Mouse (Mus musculus) forebrain, embryonic 11.5 days (tissue): ENCODE measurements around the gene Stap2. TPM values are rescaled to one million over a fixed set of nuclear protein-coding genes. Genes with fewer than 3 reads are reported as not detected.

Source experiments
- ATAC-seq: fragments of 200-750 bp; cut with Nextera tagmentation; replicated peaks from 2 replicates; pipeline ENCODE4 v1.8.0; 2017; ENCODE audit warnings: moderate TSS enrichment; ENCODE audit not compliant: low FRiP score
- DNase-seq: peaks from one replicate; pipeline ENCODE4 v3.0.0-alpha.2; 2017; ENCODE audit warnings: low spot score
- H3K27ac ChIP-seq: fragments of 300-500 bp; sonication (generic); 2 replicates; pipeline ENCODE4 v1.5.1; 2014; ENCODE audit warnings: low read depth, low read length
- H3K27me3 ChIP-seq: fragments of 300-500 bp; sonication (generic); 2 replicates; pipeline ENCODE4 v1.6.1; 2014; ENCODE audit warnings: mild to moderate bottlenecking, low read length, mixed read lengths; ENCODE audit not compliant: control insufficient read depth, insufficient read depth
- H3K36me3 ChIP-seq: fragments of 300-500 bp; sonication (generic); 2 replicates; pipeline ENCODE4 v1.6.1; 2014; ENCODE audit warnings: mild to moderate bottlenecking, low read length, moderate library complexity, mixed read lengths; ENCODE audit not compliant: control insufficient read depth, insufficient read depth
- H3K4me1 ChIP-seq: fragments of 300-500 bp; sonication (generic); replicated peaks from 2 replicates; pipeline ENCODE4 v1.6.1; 2014; ENCODE audit warnings: low read length, mixed read lengths; ENCODE audit not compliant: control insufficient read depth, insufficient read depth
- H3K4me2 ChIP-seq: fragments of 300-500 bp; sonication (generic); 2 replicates; pipeline ENCODE4 v1.6.1; 2014; ENCODE audit warnings: low read depth, mild to moderate bottlenecking, low read length, moderate library complexity, mixed read lengths; ENCODE audit not compliant: severe bottlenecking
- H3K4me3 ChIP-seq: fragments of 300-500 bp; sonication (generic); 2 replicates; pipeline ENCODE4 v1.5.1; 2014; ENCODE audit warnings: low read depth, low read length
- H3K9ac ChIP-seq: fragments of 300-500 bp; sonication (generic); 2 replicates; pipeline ENCODE4 v1.6.1; 2014; ENCODE audit warnings: low read length
- H3K9me3 ChIP-seq: fragments of 300-500 bp; sonication (generic); 2 replicates; pipeline ENCODE4 v1.6.1; 2016; ENCODE audit warnings: low read length, mixed read lengths; ENCODE audit not compliant: control insufficient read depth
- whole genome bisulfite sequencing: fragments of 180-500 bp; shearing (Covaris S2); extraction: QIAGEN DNeasy Blood & Tissue Kit; methylation state at CpG from one replicate; pipeline ENCODE4 v1.1.7; 2014; 5-methylcytosine and 5-hydroxymethylcytosine counted together
- polyA plus RNA-seq: library from polyadenylated mRNA; unstranded; fragments of >200 nt; fragmentation: Nextera tagmentation; extraction: Ambion mirVana; gene quantifications from 2 replicates; pipeline ENCODE4 v1.2.1, GENCODE M21; 2014

Gene Stap2
- polyA plus RNA-seq, 1 experiment from 2014 or later: 5.3 TPM

DNA sequence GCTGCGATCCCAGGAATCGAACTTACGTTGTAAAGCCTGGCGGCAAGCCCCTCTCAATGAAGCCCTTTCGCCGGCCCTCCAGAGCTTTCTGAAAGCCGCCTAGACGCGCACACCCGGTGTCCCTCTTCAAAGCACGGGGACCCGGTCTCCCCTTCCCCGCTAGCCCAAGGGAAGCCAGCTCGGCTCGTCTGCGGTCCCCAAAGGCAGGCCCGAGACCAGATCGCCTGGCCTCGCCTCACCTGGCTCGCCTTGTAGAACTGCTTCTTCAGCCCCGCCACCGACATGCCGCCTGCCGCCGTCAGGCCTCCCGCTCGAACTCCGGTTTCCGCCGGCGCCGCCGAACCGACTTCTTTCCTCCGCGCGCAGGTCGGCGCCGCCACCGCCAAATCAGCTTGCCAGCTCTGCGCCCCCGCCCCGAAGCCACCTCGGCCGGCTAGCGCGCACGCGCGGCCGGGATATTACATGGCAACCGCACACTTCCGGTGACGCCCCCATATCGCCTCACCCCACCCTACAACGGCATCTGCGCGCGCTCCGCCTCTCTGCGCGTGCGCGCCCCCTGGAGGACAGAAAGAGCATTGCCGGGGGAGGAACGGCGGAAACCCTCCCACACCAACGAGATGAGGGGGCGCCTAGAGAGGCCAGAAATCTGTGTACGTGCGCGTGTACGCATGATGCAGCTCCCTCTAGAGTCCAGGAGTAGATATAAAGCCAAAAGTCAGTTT lies 31.0 kb upstream of the Stap2 start, which contains the start of gene Sh3gl1:
TSS of gene Sh3gl1 (minus strand) at position 460 of the 725 bp plus-strand sequence.
- peak within 1 kb of the TSS; percentile 57 for H3K4me2 ChIP-seq
- under 1% methylated on average over 73 of the region's 74 CpGs for WGBS
- H3K27ac ChIP-seq: peak within 1 kb of the TSS; percentile 65
- peaks cover 10% of the 10 kb centered on the region for H3K4me1 ChIP-seq
- DNase-seq (peak; percentile 99), ATAC-seq (peak; percentile 91)
- peaks cover 2% of the 10 kb centered on the region; the same call in 1 of the 2 replicates for H3K36me3 ChIP-seq
- peak within 1 kb of the TSS; percentile 93 for H3K9ac ChIP-seq
- peak within 1 kb of the TSS; percentile 85 for H3K4me3 ChIP-seq
- H3K27me3 ChIP-seq: no peaks in the 10 kb centered on the region
- no peaks in the 10 kb centered on the region for H3K9me3 ChIP-seq

DNA sequence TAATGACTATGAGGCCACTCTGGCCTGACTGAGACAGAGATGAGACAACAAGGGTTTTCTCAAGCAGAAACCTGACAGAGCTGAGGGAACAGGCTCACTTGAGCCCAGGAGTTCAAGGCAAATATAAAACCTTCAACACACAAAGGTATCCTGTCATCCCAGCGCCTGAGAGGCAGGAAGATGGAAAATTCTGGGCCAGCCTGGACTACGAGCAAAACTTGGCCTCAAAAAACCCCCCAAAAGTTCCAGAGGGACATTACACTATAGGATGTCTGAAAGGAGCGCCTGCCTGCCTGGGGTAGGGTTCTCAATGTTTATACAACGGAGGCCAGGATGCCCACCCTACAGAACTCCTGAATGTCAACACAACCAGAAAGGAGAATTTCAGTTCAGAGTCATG lies 29.8 kb upstream of the Stap2 start:
- WGBS: 87% methylated on average over 4 of the region's 4 CpGs
- Histone ChIP-seq H3K4me1 (peaks cover 8% of the 10 kb centered on the region), H3K27me3 (no peaks in the 10 kb centered on the region), H3K36me3 (peaks cover 2% of the 10 kb centered on the region; the same call in 1 of the 2 replicates), H3K4me2 (peak overlapping the region; percentile 57), H3K4me3 (peak overlapping the region; percentile 85), H3K27ac (no peak overlapping the region), H3K9me3 (no peaks in the 10 kb centered on the region), H3K9ac (peak overlapping the region; percentile 93)
- DNase-seq (no peak), ATAC-seq (no peak)

- ATAC-seq (no peak), DNase-seq (no peak)
- Histone ChIP-seq H3K4me2 (no peak overlapping the region), H3K27ac (no peak overlapping the region), H3K36me3 (peaks cover 2% of the 10 kb centered on the region; the same call in 1 of the 2 replicates), H3K4me3 (no peak overlapping the region), H3K9me3 (no peaks in the 10 kb centered on the region), H3K4me1 (peaks cover 8% of the 10 kb centered on the region), H3K27me3 (no peaks in the 10 kb centered on the region), H3K9ac (no peak overlapping the region; the same call in 1 of the 2 replicates)
- 90% methylated on average over 6 of the region's 6 CpGs for WGBS
Measured at GRCm38 (mm10) chr17:56034726-56035100, 29.3 kb upstream of the Stap2 start.

DNA sequence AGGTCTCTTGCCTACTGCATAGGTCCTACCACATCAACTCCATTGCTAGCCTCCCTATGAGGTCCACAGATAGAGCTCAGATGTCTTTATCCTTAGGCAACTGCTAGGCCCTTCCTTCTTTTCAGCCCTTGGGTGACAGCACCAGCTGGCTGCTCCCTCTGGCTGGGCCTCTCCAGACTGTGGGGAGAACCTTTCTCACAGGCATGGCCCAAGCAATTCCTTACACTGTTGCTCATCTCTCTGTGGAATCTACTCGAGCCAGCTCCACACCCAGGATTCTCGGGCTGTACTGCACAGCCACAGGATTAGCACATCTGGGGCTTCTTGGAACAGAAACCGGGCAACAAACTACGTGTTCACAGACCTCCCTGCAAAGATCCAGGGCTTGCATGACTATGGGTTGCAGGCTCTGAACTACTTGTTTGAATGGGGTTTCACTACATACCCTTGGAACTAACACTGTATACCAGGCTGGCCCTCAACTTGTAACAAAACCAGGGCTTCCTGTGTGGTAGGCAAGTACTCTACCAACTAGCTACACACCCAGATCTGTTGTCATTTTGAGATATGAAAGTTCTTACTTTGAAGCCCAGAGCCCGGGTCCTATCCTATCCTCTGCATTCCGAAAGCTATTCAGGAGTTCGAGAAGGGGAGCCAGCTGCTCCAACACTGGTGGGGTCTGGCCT lies 28.8 kb upstream of the Stap2 start:
- H3K4me1 ChIP-seq: peaks cover 8% of the 10 kb centered on the region
- no peak overlapping the region for H3K4me3 ChIP-seq
- no peak overlapping the region for H3K9ac ChIP-seq
- DNase-seq (no peak), ATAC-seq (no peak)
- H3K4me2 ChIP-seq: no peak overlapping the region
- no peaks in the 10 kb centered on the region for H3K9me3 ChIP-seq
- no peak overlapping the region for H3K27ac ChIP-seq
- peaks cover 2% of the 10 kb centered on the region; the same call in 1 of the 2 replicates for H3K36me3 ChIP-seq
- H3K27me3 ChIP-seq: no peaks in the 10 kb centered on the region
- 90% methylated on average over 7 of the region's 7 CpGs for WGBS

- Histone ChIP-seq H3K9me3 (no peaks in the 10 kb centered on the region), H3K36me3 (peaks cover 2% of the 10 kb centered on the region; the same call in 1 of the 2 replicates), H3K27ac (no peak overlapping the region), H3K4me3 (no peak overlapping the region), H3K27me3 (no peaks in the 10 kb centered on the region), H3K4me2 (no peak overlapping the region), H3K4me1 (peaks cover 8% of the 10 kb centered on the region), H3K9ac (no peak overlapping the region)
- WGBS: 79% methylated on average over 7 of the region's 7 CpGs
- no peak for ATAC-seq
- no peak for DNase-seq
Measured at GRCm38 (mm10) chr17:56032831-56033230, 27.4 kb upstream of the Stap2 start.

- WGBS: 81% methylated on average over 6 of the region's 6 CpGs
- no peaks in the 10 kb centered on the region for H3K9me3 ChIP-seq
- no peak overlapping the region for H3K4me3 ChIP-seq
- no peak overlapping the region for H3K27ac ChIP-seq
- H3K27me3 ChIP-seq: no peaks in the 10 kb centered on the region
- peaks cover 8% of the 10 kb centered on the region for H3K4me1 ChIP-seq
- peaks cover 2% of the 10 kb centered on the region; the same call in 1 of the 2 replicates for H3K36me3 ChIP-seq
- ATAC-seq: no peak
- no peak overlapping the region for H3K4me2 ChIP-seq
- H3K9ac ChIP-seq: no peak overlapping the region
- no peak for DNase-seq
Measured at GRCm38 (mm10) chr17:56032127-56032733, 26.8 kb upstream of the Stap2 start.

DNA sequence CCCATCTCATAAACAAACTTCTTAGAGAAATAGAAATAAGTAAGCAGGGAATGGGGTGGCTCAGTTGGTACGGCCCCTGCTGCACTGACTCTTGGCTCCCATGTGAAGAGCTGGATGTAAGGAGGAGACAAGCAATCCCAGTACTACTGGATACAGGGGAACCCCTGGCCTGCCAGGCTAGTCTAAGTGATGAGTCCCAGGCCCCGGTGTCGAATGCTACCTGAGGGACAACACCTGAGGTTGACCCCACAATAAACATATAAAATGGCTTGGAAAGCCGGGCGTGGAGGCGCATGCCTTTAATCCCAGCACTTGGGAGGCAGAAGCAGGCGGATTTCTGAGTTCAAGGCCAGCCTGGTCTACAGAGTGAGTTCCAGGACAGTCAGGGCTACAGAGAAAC lies 26.0 kb upstream of the Stap2 start:
- no peak for ATAC-seq
- DNase-seq: no peak
- H3K9me3 ChIP-seq: no peaks in the 10 kb centered on the region
- H3K36me3 ChIP-seq: peaks cover 2% of the 10 kb centered on the region; the same call in 1 of the 2 replicates
- H3K27me3 ChIP-seq: no peaks in the 10 kb centered on the region
- peaks cover 6% of the 10 kb centered on the region for H3K4me1 ChIP-seq
- H3K4me3 ChIP-seq: no peak overlapping the region
- no peak overlapping the region for H3K9ac ChIP-seq
- no peak overlapping the region for H3K27ac ChIP-seq
- WGBS: 88% methylated on average over 7 of the region's 7 CpGs
- H3K4me2 ChIP-seq: no peak overlapping the region

GRCm38 (mm10) chr17:56030919-56031318 lies 25.5 kb upstream of the Stap2 start:
- no peak for ATAC-seq
- H3K9me3 ChIP-seq: no peaks in the 10 kb centered on the region
- H3K27me3 ChIP-seq: no peaks in the 10 kb centered on the region
- no peak overlapping the region for H3K9ac ChIP-seq
- whole genome bisulfite sequencing: 81% methylated on average over 5 of the region's 5 CpGs
- H3K36me3 ChIP-seq: peaks cover 2% of the 10 kb centered on the region; the same call in 1 of the 2 replicates
- no peak overlapping the region for H3K27ac ChIP-seq
- DNase-seq: no peak
- H3K4me2 ChIP-seq: no peak overlapping the region
- H3K4me1 ChIP-seq: peaks cover 6% of the 10 kb centered on the region
- no peak overlapping the region for H3K4me3 ChIP-seq
